In genomic region chr8:90064381-90064780, GRCm38 (mm10) we compare ENCODE assay signal across 18 mouse cellular contexts.
DNase-seq lines count a peak whose midpoint lies in the region; ATAC-seq lines count a peak whose summit lies in the region.
"Had no signal": no experiment of that assay in that cellular context is flagged by ENCODE, and none has a peak within 500 bp of the region (broad histone marks: within the 10 kb centered on the region; RNA-seq: fewer than 3 reads in every experiment).

No protein-coding gene starts in this region.

- no peaks in the 10 kb centered on the region for H3K27me3 ChIP-seq in intestine, embryonic 14.5 days (replicated peaks; ENCODE audit: control insufficient read depth, insufficient read depth, low read length)
- H3K27me3 ChIP-seq in intestine, embryonic 15.5 days (replicated peaks): no peaks in the 10 kb centered on the region
- no peaks in the 10 kb centered on the region for H3K27me3 ChIP-seq in hindbrain, embryonic 12.5 days
- no peaks in the 10 kb centered on the region for H3K27me3 ChIP-seq in midbrain, embryonic 13.5 days
- H3K27me3 ChIP-seq in liver, embryonic 12.5 days (replicated peaks): no peaks in the 10 kb centered on the region
- H3K27me3 ChIP-seq: neural tube, embryonic 12.5 days had no signal

- H3K9ac ChIP-seq in intestine, embryonic 14.5 days (ENCODE audit: low read length): no peak overlapping the region
- no peak overlapping the region for H3K9ac ChIP-seq in intestine, embryonic 15.5 days
- no peak overlapping the region for H3K9ac ChIP-seq in hindbrain, embryonic 12.5 days
- H3K9ac ChIP-seq in midbrain, embryonic 13.5 days (replicated peaks): no peak overlapping the region
- no peak overlapping the region for H3K9ac ChIP-seq in liver, embryonic 12.5 days
- H3K9ac ChIP-seq: neural tube, embryonic 12.5 days had no signal

- H3K4me2 ChIP-seq in intestine, embryonic 14.5 days (ENCODE audit: low read length): no peak overlapping the region
- H3K4me2 ChIP-seq in intestine, embryonic 15.5 days (replicated peaks): no peak overlapping the region
- no peak overlapping the region for H3K4me2 ChIP-seq in hindbrain, embryonic 12.5 days (replicated peaks)
- no peak overlapping the region for H3K4me2 ChIP-seq in midbrain, embryonic 13.5 days (replicated peaks)
- H3K4me2 ChIP-seq in liver, embryonic 12.5 days: no peak overlapping the region
- H3K4me2 ChIP-seq: neural tube, embryonic 12.5 days had no signal

- no peaks in the 10 kb centered on the region for H3K9me3 ChIP-seq in intestine, embryonic 14.5 days (ENCODE audit: control insufficient read depth, low read length)
- H3K9me3 ChIP-seq in intestine, embryonic 15.5 days: no peaks in the 10 kb centered on the region
- no peaks in the 10 kb centered on the region for H3K9me3 ChIP-seq in hindbrain, embryonic 12.5 days (replicated peaks)
- H3K9me3 ChIP-seq in midbrain, embryonic 13.5 days: no peaks in the 10 kb centered on the region
- H3K9me3 ChIP-seq in liver, embryonic 12.5 days (replicated peaks): no peaks in the 10 kb centered on the region
- H3K9me3 ChIP-seq: neural tube, embryonic 12.5 days had no signal

- WGBS in intestine, embryonic 14.5 days: 29% methylated on average over 6 of the region's 6 CpGs
- WGBS in intestine, embryonic 15.5 days: 30% methylated on average over 6 of the region's 6 CpGs
- WGBS in hindbrain, embryonic 12.5 days: 38% methylated on average over 6 of the region's 6 CpGs
- WGBS in midbrain, embryonic 13.5 days: 23% methylated on average over 6 of the region's 6 CpGs
- 72% methylated on average over 6 of the region's 6 CpGs for WGBS in liver, embryonic 12.5 days (ENCODE audit: insufficient replicate concordance)

- H3K4me1 ChIP-seq in intestine, embryonic 14.5 days (replicated peaks; ENCODE audit: control insufficient read depth, insufficient read depth, low read length): peaks cover under 1% of the 10 kb centered on the region; the same call in 1 of the 2 replicates
- peaks cover 5% of the 10 kb centered on the region; the same call in 1 of the 2 replicates for H3K4me1 ChIP-seq in intestine, embryonic 15.5 days (replicated peaks)
- peaks cover 11% of the 10 kb centered on the region for H3K4me1 ChIP-seq in hindbrain, embryonic 12.5 days
- H3K4me1 ChIP-seq in midbrain, embryonic 13.5 days (replicated peaks): peaks cover 28% of the 10 kb centered on the region
- no peaks in the 10 kb centered on the region for H3K4me1 ChIP-seq in liver, embryonic 12.5 days

- no peak overlapping the region for H3K27ac ChIP-seq in intestine, embryonic 14.5 days (ENCODE audit: low read depth)
- H3K27ac ChIP-seq in intestine, embryonic 15.5 days: no peak overlapping the region
- peak overlapping the region; percentile 40; the same call in 1 of the 2 replicates for H3K27ac ChIP-seq in hindbrain, embryonic 12.5 days
- H3K27ac ChIP-seq in midbrain, embryonic 13.5 days: peak overlapping the region; percentile 67
- H3K27ac ChIP-seq in liver, embryonic 12.5 days: no peak overlapping the region
- H3K27ac ChIP-seq: neural tube, embryonic 12.5 days had no signal

- peak; percentile 51 for DNase-seq in intestine, embryonic 14.5 days (ENCODE audit: low spot score)
- DNase-seq in adrenal gland, adult 2 months: no peak
- no peak for DNase-seq in left cerebral cortex, postnatal 10 days (ENCODE audit: extremely low spot score in 1 of 2, low spot score in 2 of 2)
- DNase-seq: cerebellum, adult 11 months; cerebellum, postnatal 14 days; gastrocnemius, postnatal 25 days; kidney, adult 9 months; kidney, postnatal 36 days; layer of hippocampus, adult 9-11 months; liver; lung, adult 2 months; lung, postnatal 4 days; right cerebral cortex, postnatal 14 days had no signal

- intact Hi-C loops in left cerebral cortex, postnatal 10 days (cut with DNase I): no loop called here

- H3K4me3 ChIP-seq in intestine, embryonic 14.5 days (ENCODE audit: low read depth, low read length): no peak overlapping the region
- H3K4me3 ChIP-seq in intestine, embryonic 15.5 days (replicated peaks): no peak overlapping the region
- H3K4me3 ChIP-seq in hindbrain, embryonic 12.5 days: no peak overlapping the region
- H3K4me3 ChIP-seq in midbrain, embryonic 13.5 days (replicated peaks): no peak overlapping the region
- H3K4me3 ChIP-seq in liver, embryonic 12.5 days: no peak overlapping the region
- H3K4me3 ChIP-seq: neural tube, embryonic 12.5 days had no signal

- no peak for ATAC-seq in intestine, embryonic 14.5 days (replicated peaks; ENCODE audit: low FRiP score, low TSS enrichment, low read depth)
- ATAC-seq in intestine, embryonic 15.5 days: no peak
- no peak for ATAC-seq in hindbrain, embryonic 12.5 days (ENCODE audit: low FRiP score)
- no peak for ATAC-seq in midbrain, embryonic 13.5 days
- no peak for ATAC-seq in liver, embryonic 12.5 days

- no peaks in the 10 kb centered on the region for H3K36me3 ChIP-seq in intestine, embryonic 14.5 days (ENCODE audit: control insufficient read depth, insufficient read depth, low read length)
- H3K36me3 ChIP-seq in intestine, embryonic 15.5 days: no peaks in the 10 kb centered on the region
- H3K36me3 ChIP-seq in hindbrain, embryonic 12.5 days: no peaks in the 10 kb centered on the region
- no peaks in the 10 kb centered on the region for H3K36me3 ChIP-seq in midbrain, embryonic 13.5 days
- no peaks in the 10 kb centered on the region for H3K36me3 ChIP-seq in liver, embryonic 12.5 days
- H3K36me3 ChIP-seq: neural tube, embryonic 12.5 days had no signal

Comparison
In these comparisons a context has a peak if more than half of its experiments do, and no peak if none do; other contexts are left out.
1. H3K27ac ChIP-seq: peak in hindbrain, embryonic 12.5 days (single experiment) and midbrain, embryonic 13.5 days (single experiment); none in intestine, embryonic 14.5 days (single experiment), intestine, embryonic 15.5 days (single experiment) and liver, embryonic 12.5 days (single experiment).